Mouse (Mus musculus): Measurements from ENCODE around the gene Syt6. TPM values are rescaled to one million over a fixed set of nuclear protein-coding genes. Genes with fewer than 3 reads are reported as not detected.

Syt6 gene
- polyA plus RNA-seq (2014; fragmentation: Nextera tagmentation; extraction: Ambion mirVana) = 1.7 and 1.9 TPM in 2 replicates

DNA sequence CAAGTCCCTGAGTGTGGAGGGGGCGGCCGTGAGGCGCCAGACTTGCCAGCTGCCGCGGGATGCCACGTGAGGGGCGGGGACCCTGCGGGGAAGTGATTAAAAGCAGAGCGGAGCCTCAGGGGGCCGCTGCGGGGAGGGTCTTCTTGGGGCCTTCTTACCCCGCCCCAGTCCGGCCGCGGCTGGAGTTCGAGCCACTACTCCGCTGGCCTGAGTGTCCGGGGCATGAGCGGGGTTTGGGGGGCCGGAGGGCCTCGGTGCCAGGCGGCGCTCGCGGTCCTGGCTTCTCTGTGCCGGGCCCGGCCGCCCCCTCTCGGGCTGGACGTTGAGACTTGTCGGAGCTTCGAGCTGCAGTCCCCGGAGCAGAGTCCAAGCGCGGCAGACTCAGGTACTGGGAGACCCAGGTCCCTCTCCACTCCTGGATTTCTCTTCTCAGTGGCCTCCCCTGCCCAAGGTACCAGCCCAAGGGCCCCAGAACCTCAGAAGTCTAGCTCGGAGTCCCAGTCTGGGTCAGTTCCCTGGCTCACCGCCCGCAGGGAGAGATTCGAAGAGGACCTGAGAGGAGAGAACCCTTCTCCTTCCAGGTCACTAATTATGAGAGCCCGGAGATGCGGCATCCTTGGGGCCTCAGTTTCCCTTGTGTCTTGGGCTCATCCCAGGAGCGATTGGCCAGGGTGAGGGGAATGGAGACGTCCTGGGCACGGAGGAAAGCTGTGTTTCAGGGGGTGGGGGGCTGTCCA is at the start of gene Syt6:
TSS of gene Syt6 (plus strand) at position 76 of the 737 bp plus-strand sequence.
- H3K4me2 ChIP-seq (ENCODE audit: low read depth, low read length) = peak within 1 kb of the TSS; percentile 90
- H3K4me1 ChIP-seq (ENCODE audit: control insufficient read depth, insufficient read depth, low read length) = peaks cover 10% of the 10 kb centered on the region
- DNase-seq (ENCODE audit: low spot score) (no peak), ATAC-seq (ENCODE audit: low read depth) (no peak)
- H3K27me3 ChIP-seq (replicated peaks; ENCODE audit: control insufficient read depth, insufficient read depth, low read length) = peaks cover 74% of the 10 kb centered on the region
- H3K4me3 ChIP-seq (ENCODE audit: low read depth, low read length) = peak within 1 kb of the TSS; percentile 48
- H3K36me3 ChIP-seq (ENCODE audit: control insufficient read depth, insufficient read depth, low read length) = no peaks in the 10 kb centered on the region
- under 1% methylated on average over 33 of the region's 44 CpGs for WGBS
- H3K27ac ChIP-seq (replicated peaks; ENCODE audit: low read depth, low read length) = no peak within 1 kb of the TSS
- no peaks in the 10 kb centered on the region for H3K9me3 ChIP-seq (ENCODE audit: control insufficient read depth, low read length)
- H3K9ac ChIP-seq (ENCODE audit: low read depth, low read length) = peak within 1 kb of the TSS; percentile 61

GRCm38 (mm10) chr3:103526201-103526704 is 48.8 kb upstream of the Syt6 start:
- Histone ChIP-seq H3K36me3 (ENCODE audit: control insufficient read depth, insufficient read depth, low read length) (no peaks in the 10 kb centered on the region), H3K27me3 (replicated peaks; ENCODE audit: control insufficient read depth, insufficient read depth, low read length) (no peaks in the 10 kb centered on the region), H3K4me1 (ENCODE audit: control insufficient read depth, insufficient read depth, low read length) (no peaks in the 10 kb centered on the region), H3K27ac (replicated peaks; ENCODE audit: low read depth, low read length) (no peak overlapping the region), H3K4me2 (ENCODE audit: low read depth, low read length) (no peak overlapping the region), H3K4me3 (ENCODE audit: low read depth, low read length) (no peak overlapping the region), H3K9ac (ENCODE audit: low read depth, low read length) (no peak overlapping the region), H3K9me3 (ENCODE audit: control insufficient read depth, low read length) (no peaks in the 10 kb centered on the region)
- no peak for DNase-seq (ENCODE audit: low spot score)
- 75% methylated on average over 4 of the region's 4 CpGs for WGBS
- ATAC-seq (ENCODE audit: low read depth) = no peak

GRCm38 (mm10) chr3:103526864-103527263 is 48.2 kb upstream of the Syt6 start:
- no peaks in the 10 kb centered on the region for H3K36me3 ChIP-seq (ENCODE audit: control insufficient read depth, insufficient read depth, low read length)
- no peak overlapping the region for H3K4me3 ChIP-seq (ENCODE audit: low read depth, low read length)
- H3K4me1 ChIP-seq (ENCODE audit: control insufficient read depth, insufficient read depth, low read length) = no peaks in the 10 kb centered on the region
- no peak overlapping the region for H3K27ac ChIP-seq (replicated peaks; ENCODE audit: low read depth, low read length)
- no peaks in the 10 kb centered on the region for H3K9me3 ChIP-seq (ENCODE audit: control insufficient read depth, low read length)
- H3K27me3 ChIP-seq (replicated peaks; ENCODE audit: control insufficient read depth, insufficient read depth, low read length) = no peaks in the 10 kb centered on the region
- no peak for ATAC-seq (ENCODE audit: low read depth)
- 26% methylated on average over 2 of the region's 2 CpGs for WGBS
- DNase-seq (ENCODE audit: low spot score) = no peak
- H3K4me2 ChIP-seq (ENCODE audit: low read depth, low read length) = no peak overlapping the region
- H3K9ac ChIP-seq (ENCODE audit: low read depth, low read length) = no peak overlapping the region

DNA sequence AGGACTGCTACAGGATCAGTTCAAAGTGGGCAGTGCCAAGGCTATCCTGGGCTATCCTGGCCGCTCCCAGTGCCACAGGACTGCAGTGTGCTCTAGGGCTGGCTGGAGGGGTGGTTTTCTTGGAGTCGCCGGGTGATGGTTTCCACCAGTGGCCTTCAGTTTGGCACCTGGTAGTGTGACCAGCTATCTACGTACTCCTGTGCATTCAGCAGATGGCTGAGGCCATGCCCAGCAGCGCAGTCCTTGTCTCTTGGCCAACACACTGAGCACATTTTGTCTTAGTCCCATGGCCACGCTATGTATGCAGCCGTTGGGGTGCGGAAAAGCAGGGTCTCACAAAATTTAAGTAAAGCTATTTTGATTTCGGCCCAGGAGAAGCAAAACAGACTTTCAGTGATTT is 41.0 kb upstream of the Syt6 start:
- 87% methylated on average over 9 of the region's 9 CpGs for WGBS
- H3K9ac ChIP-seq (ENCODE audit: low read depth, low read length) = no peak overlapping the region

DNA sequence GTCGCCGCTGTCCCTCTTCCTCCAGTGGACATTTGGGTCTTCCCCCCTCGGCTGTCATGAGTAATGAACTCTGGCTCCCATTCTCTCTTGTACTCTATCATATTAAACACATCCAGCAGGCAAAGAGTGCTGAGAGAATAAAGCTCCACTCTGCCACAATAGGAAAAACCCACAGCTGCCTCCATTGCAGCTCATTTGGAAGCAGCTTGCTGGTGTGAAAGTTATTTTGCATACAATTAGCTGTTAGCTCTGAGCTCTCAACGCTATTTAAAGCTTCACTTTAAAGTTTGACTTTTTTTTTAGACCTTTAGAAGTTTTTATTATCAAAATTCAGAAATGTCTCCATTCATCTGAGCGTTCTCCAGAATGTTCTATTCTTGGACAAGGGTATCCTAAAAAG is 39.8 kb upstream of the Syt6 start:
- Histone ChIP-seq H3K36me3 (ENCODE audit: control insufficient read depth, insufficient read depth, low read length) (no peaks in the 10 kb centered on the region), H3K4me3 (ENCODE audit: low read depth, low read length) (no peak overlapping the region), H3K27ac (replicated peaks; ENCODE audit: low read depth, low read length) (no peak overlapping the region), H3K27me3 (replicated peaks; ENCODE audit: control insufficient read depth, insufficient read depth, low read length) (no peaks in the 10 kb centered on the region), H3K9me3 (ENCODE audit: control insufficient read depth, low read length) (no peaks in the 10 kb centered on the region), H3K9ac (ENCODE audit: low read depth, low read length) (no peak overlapping the region), H3K4me1 (ENCODE audit: control insufficient read depth, insufficient read depth, low read length) (no peaks in the 10 kb centered on the region), H3K4me2 (ENCODE audit: low read depth, low read length) (no peak overlapping the region)
- WGBS = 53% methylated on average over 5 of the region's 5 CpGs
- DNase-seq (ENCODE audit: low spot score) (no peak), ATAC-seq (ENCODE audit: low read depth) (no peak)

More for the DNA sequence above, 41.0 kb upstream of the Syt6 start:
- ATAC-seq (ENCODE audit: low read depth) (no peak), DNase-seq (ENCODE audit: low spot score) (no peak)
- Histone ChIP-seq H3K27me3 (replicated peaks; ENCODE audit: control insufficient read depth, insufficient read depth, low read length) (no peaks in the 10 kb centered on the region), H3K4me3 (ENCODE audit: low read depth, low read length) (no peak overlapping the region), H3K36me3 (ENCODE audit: control insufficient read depth, insufficient read depth, low read length) (no peaks in the 10 kb centered on the region), H3K4me1 (ENCODE audit: control insufficient read depth, insufficient read depth, low read length) (no peaks in the 10 kb centered on the region), H3K27ac (replicated peaks; ENCODE audit: low read depth, low read length) (no peak overlapping the region), H3K4me2 (ENCODE audit: low read depth, low read length) (no peak overlapping the region), H3K9me3 (ENCODE audit: control insufficient read depth, low read length) (no peaks in the 10 kb centered on the region)

GRCm38 (mm10) chr3:103539148-103539547 is 35.9 kb upstream of the Syt6 start:
- no peak overlapping the region for H3K4me2 ChIP-seq (ENCODE audit: low read depth, low read length)
- peak; percentile 50 for DNase-seq (ENCODE audit: low spot score)
- 38% methylated on average over 7 of the region's 7 CpGs for WGBS
- no peak overlapping the region for H3K27ac ChIP-seq (replicated peaks; ENCODE audit: low read depth, low read length)
- no peak overlapping the region for H3K4me3 ChIP-seq (ENCODE audit: low read depth, low read length)
- H3K27me3 ChIP-seq (replicated peaks; ENCODE audit: control insufficient read depth, insufficient read depth, low read length) = no peaks in the 10 kb centered on the region
- H3K9ac ChIP-seq (ENCODE audit: low read depth, low read length) = no peak overlapping the region
- H3K9me3 ChIP-seq (ENCODE audit: control insufficient read depth, low read length) = no peaks in the 10 kb centered on the region
- no peak for ATAC-seq (ENCODE audit: low read depth)
- H3K4me1 ChIP-seq (ENCODE audit: control insufficient read depth, insufficient read depth, low read length) = no peaks in the 10 kb centered on the region
- H3K36me3 ChIP-seq (ENCODE audit: control insufficient read depth, insufficient read depth, low read length) = no peaks in the 10 kb centered on the region

DNA sequence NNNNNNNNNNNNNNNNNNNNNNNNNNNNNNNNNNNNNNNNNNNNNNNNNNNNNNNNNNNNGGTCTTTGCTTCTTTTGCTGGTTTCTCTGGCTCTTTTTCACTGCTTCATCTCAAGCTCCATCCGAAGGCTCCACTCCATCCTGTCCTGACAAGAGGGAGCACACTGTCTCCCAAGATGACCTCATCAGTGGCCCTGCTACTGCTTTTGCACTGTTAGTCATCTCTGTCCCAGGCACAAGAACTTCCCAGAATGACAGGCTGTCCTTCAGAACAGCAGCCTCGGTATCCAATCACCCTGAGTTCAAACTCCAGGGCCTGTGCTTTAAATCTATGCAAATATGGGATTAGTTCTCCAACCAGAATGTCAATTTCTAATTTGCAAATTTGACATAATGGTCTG is 28.9 kb upstream of the Syt6 start:
- H3K27ac ChIP-seq (replicated peaks; ENCODE audit: low read depth, low read length) = no peak overlapping the region
- H3K4me3 ChIP-seq (ENCODE audit: low read depth, low read length) = no peak overlapping the region
- no peaks in the 10 kb centered on the region for H3K9me3 ChIP-seq (ENCODE audit: control insufficient read depth, low read length)
- no peak overlapping the region for H3K9ac ChIP-seq (ENCODE audit: low read depth, low read length)
- no peaks in the 10 kb centered on the region for H3K36me3 ChIP-seq (ENCODE audit: control insufficient read depth, insufficient read depth, low read length)
- H3K4me2 ChIP-seq (ENCODE audit: low read depth, low read length) = no peak overlapping the region
- H3K4me1 ChIP-seq (ENCODE audit: control insufficient read depth, insufficient read depth, low read length) = no peaks in the 10 kb centered on the region
- DNase-seq (ENCODE audit: low spot score) (no peak), ATAC-seq (ENCODE audit: low read depth) (no peak)
- 70% methylated on average over 2 of the region's 2 CpGs for WGBS
- H3K27me3 ChIP-seq (replicated peaks; ENCODE audit: control insufficient read depth, insufficient read depth, low read length) = no peaks in the 10 kb centered on the region

DNA sequence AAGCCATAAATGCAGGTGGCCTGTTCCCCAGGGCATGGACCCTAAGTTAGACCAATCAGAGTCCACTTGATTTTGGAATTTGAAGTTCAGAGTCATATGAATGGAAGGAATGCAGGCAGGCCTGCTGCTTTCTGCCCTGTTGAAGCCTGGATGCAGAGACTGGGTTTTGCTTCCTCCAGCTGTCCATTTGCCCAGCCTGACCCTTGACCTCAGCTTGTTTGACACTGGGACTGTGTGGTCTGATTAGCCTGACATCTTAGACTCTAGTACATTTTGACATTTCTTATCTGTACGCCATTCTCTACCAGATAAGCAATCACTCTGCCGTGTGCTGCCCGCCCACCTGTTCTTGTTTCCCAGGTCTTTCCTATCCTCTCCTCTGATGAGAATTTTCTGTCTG is 28.4 kb upstream of the Syt6 start:
- Histone ChIP-seq H3K4me3 (ENCODE audit: low read depth, low read length) (no peak overlapping the region), H3K4me2 (ENCODE audit: low read depth, low read length) (no peak overlapping the region), H3K27ac (replicated peaks; ENCODE audit: low read depth, low read length) (no peak overlapping the region), H3K9ac (ENCODE audit: low read depth, low read length) (no peak overlapping the region), H3K4me1 (ENCODE audit: control insufficient read depth, insufficient read depth, low read length) (no peaks in the 10 kb centered on the region), H3K27me3 (replicated peaks; ENCODE audit: control insufficient read depth, insufficient read depth, low read length) (no peaks in the 10 kb centered on the region), H3K36me3 (ENCODE audit: control insufficient read depth, insufficient read depth, low read length) (no peaks in the 10 kb centered on the region), H3K9me3 (ENCODE audit: control insufficient read depth, low read length) (no peaks in the 10 kb centered on the region)
- ATAC-seq (ENCODE audit: low read depth) (no peak), DNase-seq (ENCODE audit: low spot score) (no peak)
- 71% methylated on average over 3 of the region's 3 CpGs for WGBS

- Histone ChIP-seq H3K9ac (ENCODE audit: low read depth, low read length) (no peak overlapping the region), H3K4me1 (ENCODE audit: control insufficient read depth, insufficient read depth, low read length) (no peaks in the 10 kb centered on the region), H3K4me3 (ENCODE audit: low read depth, low read length) (no peak overlapping the region), H3K27me3 (replicated peaks; ENCODE audit: control insufficient read depth, insufficient read depth, low read length) (no peaks in the 10 kb centered on the region), H3K4me2 (ENCODE audit: low read depth, low read length) (no peak overlapping the region), H3K27ac (replicated peaks; ENCODE audit: low read depth, low read length) (no peak overlapping the region), H3K36me3 (ENCODE audit: control insufficient read depth, insufficient read depth, low read length) (no peaks in the 10 kb centered on the region), H3K9me3 (ENCODE audit: control insufficient read depth, low read length) (no peaks in the 10 kb centered on the region)
- ATAC-seq (ENCODE audit: low read depth) (no peak), DNase-seq (ENCODE audit: low spot score) (no peak)
- 46% methylated on average over 5 of the region's 5 CpGs for WGBS
These were observed 24.8 kb upstream of the Syt6 start for GRCm38 (mm10) chr3:103550236-103550635.
